ENCODE assay signal across 10 mouse cellular contexts in the genomic region with DNA sequence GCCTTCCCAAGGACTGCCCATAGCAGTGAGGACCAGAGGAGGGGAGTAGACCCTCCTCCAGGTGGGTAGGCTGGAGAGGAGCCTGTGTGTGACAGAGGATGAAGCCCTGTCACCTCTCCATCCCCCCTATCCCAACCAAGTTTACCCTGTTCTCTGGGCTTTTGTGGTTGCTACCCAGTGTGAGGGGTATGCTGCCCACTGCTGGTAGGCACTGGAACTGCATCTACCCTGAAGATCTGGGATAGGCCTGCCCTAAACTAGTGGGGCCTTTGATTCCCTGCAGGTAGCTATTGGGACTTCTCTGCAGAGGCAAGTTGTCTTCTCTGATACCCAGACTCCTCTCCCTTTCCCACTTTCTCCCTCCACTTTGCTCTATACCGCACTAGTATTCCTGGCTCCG. TPM values are rescaled to one million over a fixed set of nuclear protein-coding genes. Genes with fewer than 3 reads are reported as not detected.
DNase-seq lines count a peak whose midpoint lies in the region; ATAC-seq and TF ChIP-seq lines count a peak whose summit lies in the region.
"Had no signal": no experiment of that assay in that cellular context is flagged by ENCODE, and none has a peak within 500 bp of the region (broad histone marks: within the 10 kb centered on the region; RNA-seq: fewer than 3 reads in every experiment).

No protein-coding gene starts in this region.

- 68% methylated on average over 2 of the region's 2 CpGs for WGBS in midbrain, embryonic 14.5 days
- WGBS in midbrain, embryonic 15.5 days = 44% methylated on average over 2 of the region's 2 CpGs
- WGBS in forebrain, embryonic 14.5 days = 46% methylated on average over 2 of the region's 2 CpGs
- WGBS in intestine, postnatal 0 days = 72% methylated on average over 2 of the region's 2 CpGs
- WGBS in liver, postnatal 0 days (ENCODE audit: insufficient replicate concordance) = 69% methylated on average over 2 of the region's 2 CpGs

- H3K4me3 ChIP-seq in midbrain, embryonic 14.5 days (replicated peaks; ENCODE audit: low read depth, low read length) = no peak overlapping the region
- no peak overlapping the region for H3K4me3 ChIP-seq in midbrain, embryonic 15.5 days
- H3K4me3 ChIP-seq in forebrain, embryonic 14.5 days (ENCODE audit: low read depth, low read length) = no peak overlapping the region
- H3K4me3 ChIP-seq in intestine, postnatal 0 days (ENCODE audit: low read depth, low read length) = no peak overlapping the region
- no peak overlapping the region for H3K4me3 ChIP-seq in liver, postnatal 0 days (ENCODE audit: low read depth, low read length)
- H3K4me3 ChIP-seq: embryonic facial prominence, embryonic 12.5 days had no signal

- H3K27me3 ChIP-seq in midbrain, embryonic 14.5 days (ENCODE audit: control insufficient read depth, insufficient read depth, low read length) = no peaks in the 10 kb centered on the region
- H3K27me3 ChIP-seq in midbrain, embryonic 15.5 days (replicated peaks) = no peaks in the 10 kb centered on the region
- H3K27me3 ChIP-seq in forebrain, embryonic 14.5 days (replicated peaks; ENCODE audit: control insufficient read depth, insufficient read depth, low read length) = 0 out of 2 replicates have a peak, but pooled peaks cover 2% of the 10 kb centered on the region
- 0 out of 2 replicates have a peak, but pooled peaks cover 14% of the 10 kb centered on the region for H3K27me3 ChIP-seq in intestine, postnatal 0 days (replicated peaks; ENCODE audit: control insufficient read depth, insufficient read depth, low read length)
- peaks cover 21% of the 10 kb centered on the region for H3K27me3 ChIP-seq in liver, postnatal 0 days (ENCODE audit: insufficient read depth, low read length)

- no peaks in the 10 kb centered on the region for H3K9me3 ChIP-seq in midbrain, embryonic 14.5 days (ENCODE audit: control insufficient read depth, low read length)
- H3K9me3 ChIP-seq in midbrain, embryonic 15.5 days = no peaks in the 10 kb centered on the region
- H3K9me3 ChIP-seq in forebrain, embryonic 14.5 days (replicated peaks; ENCODE audit: control insufficient read depth, low read length) = no peaks in the 10 kb centered on the region
- no peaks in the 10 kb centered on the region for H3K9me3 ChIP-seq in intestine, postnatal 0 days (ENCODE audit: control insufficient read depth)
- H3K9me3 ChIP-seq in liver, postnatal 0 days (ENCODE audit: low read length) = no peaks in the 10 kb centered on the region
- H3K9me3 ChIP-seq: embryonic facial prominence, embryonic 12.5 days had no signal

- no peaks in the 10 kb centered on the region for H3K4me1 ChIP-seq in midbrain, embryonic 14.5 days (ENCODE audit: control insufficient read depth, insufficient read depth, low read length)
- H3K4me1 ChIP-seq in midbrain, embryonic 15.5 days = 0 out of 2 replicates have a peak, but pooled peaks cover 1% of the 10 kb centered on the region
- no peaks in the 10 kb centered on the region; the same call in 1 of the 2 replicates for H3K4me1 ChIP-seq in forebrain, embryonic 14.5 days (ENCODE audit: control insufficient read depth, insufficient read depth, low read length)
- H3K4me1 ChIP-seq in intestine, postnatal 0 days (replicated peaks; ENCODE audit: control insufficient read depth, insufficient read depth, low read length) = no peaks in the 10 kb centered on the region
- H3K4me1 ChIP-seq in liver, postnatal 0 days (ENCODE audit: insufficient read depth) = no peaks in the 10 kb centered on the region

- peak; percentile 97 for TF ChIP-seq CTCF in intestine, postnatal 0 days (IDR thresholded peaks at IDR 0.05; ENCODE audit: low read depth)
- TF ChIP-seq CTCF in liver, postnatal 0 days (IDR thresholded peaks at IDR 0.05; ENCODE audit: low read depth) = peak; percentile 98

- H3K27ac ChIP-seq in midbrain, embryonic 14.5 days (replicated peaks; ENCODE audit: low read depth, low read length) = no peak overlapping the region
- H3K27ac ChIP-seq in midbrain, embryonic 15.5 days = no peak overlapping the region
- H3K27ac ChIP-seq in forebrain, embryonic 14.5 days (ENCODE audit: low read depth, low read length) = no peak overlapping the region
- H3K27ac ChIP-seq in intestine, postnatal 0 days (ENCODE audit: low read depth, low read length) = no peak overlapping the region
- no peak overlapping the region for H3K27ac ChIP-seq in liver, postnatal 0 days (ENCODE audit: low read depth)
- H3K27ac ChIP-seq: embryonic facial prominence, embryonic 12.5 days; macrophage had no signal

- no peak for TF ChIP-seq EP300 in liver, postnatal 0 days (IDR thresholded peaks at IDR 0.05; ENCODE audit: low read depth)

- H3K4me2 ChIP-seq in midbrain, embryonic 14.5 days (ENCODE audit: low read length) = no peak overlapping the region
- H3K4me2 ChIP-seq in midbrain, embryonic 15.5 days = no peak overlapping the region
- H3K4me2 ChIP-seq in forebrain, embryonic 14.5 days (ENCODE audit: low read length) = no peak overlapping the region
- H3K4me2 ChIP-seq in intestine, postnatal 0 days (replicated peaks; ENCODE audit: low read depth) = no peak overlapping the region
- no peak overlapping the region for H3K4me2 ChIP-seq in liver, postnatal 0 days (ENCODE audit: low read depth, low read length)
- H3K4me2 ChIP-seq: embryonic facial prominence, embryonic 12.5 days had no signal

- DNase-seq in midbrain, embryonic 14.5 days = peak; percentile 77
- DNase-seq in brain, adult 2 months (ENCODE audit: low read depth, low spot score) = peak; percentile 79
- DNase-seq in forebrain, embryonic 14.5 days (ENCODE audit: low spot score) = peak; percentile 77
- DNase-seq in liver, postnatal 0 days = peak; percentile 82
- DNase-seq in right cerebral cortex, adult 18-20 months = peak; percentile 58
- no peak for DNase-seq in yolk sac, embryonic 10.5 days (ENCODE audit: low spot score)

- no peak overlapping the region for H3K9ac ChIP-seq in midbrain, embryonic 14.5 days (replicated peaks; ENCODE audit: low read length)
- H3K9ac ChIP-seq in midbrain, embryonic 15.5 days = no peak overlapping the region
- no peak overlapping the region for H3K9ac ChIP-seq in forebrain, embryonic 14.5 days (ENCODE audit: low read length)
- H3K9ac ChIP-seq in intestine, postnatal 0 days (ENCODE audit: low read depth, low read length) = no peak overlapping the region
- H3K9ac ChIP-seq in liver, postnatal 0 days (replicated peaks) = no peak overlapping the region
- H3K9ac ChIP-seq: embryonic facial prominence, embryonic 12.5 days had no signal

- no peaks in the 10 kb centered on the region for H3K36me3 ChIP-seq in midbrain, embryonic 14.5 days (ENCODE audit: control insufficient read depth, insufficient read depth, low read length)
- H3K36me3 ChIP-seq in midbrain, embryonic 15.5 days (replicated peaks) = no peaks in the 10 kb centered on the region
- H3K36me3 ChIP-seq in forebrain, embryonic 14.5 days (ENCODE audit: control insufficient read depth, insufficient read depth, low read length) = no peaks in the 10 kb centered on the region
- H3K36me3 ChIP-seq in intestine, postnatal 0 days (ENCODE audit: control insufficient read depth, insufficient read depth) = no peaks in the 10 kb centered on the region
- no peaks in the 10 kb centered on the region for H3K36me3 ChIP-seq in liver, postnatal 0 days (replicated peaks; ENCODE audit: insufficient read depth, low read length)
- H3K36me3 ChIP-seq: embryonic facial prominence, embryonic 12.5 days had no signal

- no peak for ATAC-seq in midbrain, embryonic 14.5 days (ENCODE audit: low FRiP score, low TSS enrichment)
- no peak for ATAC-seq in midbrain, embryonic 15.5 days (replicated peaks)
- peak; percentile 52; the same call in 1 of the 2 replicates for ATAC-seq in forebrain, embryonic 14.5 days
- no peak for ATAC-seq in intestine, postnatal 0 days
- ATAC-seq in liver, postnatal 0 days = peak; percentile 40; the same call in 1 of the 2 replicates

RNA-seq across cellular contexts. Expression of gene Zfpm1, which starts 22.6 kb away (rescaled TPM):
- polyA plus RNA-seq in midbrain, embryonic 14.5 days (2014; fragmentation: Nextera tagmentation; extraction: Ambion mirVana) = 2.3 TPM in 2 replicates
- polyA plus RNA-seq in midbrain, embryonic 15.5 days (2015; fragmentation: Nextera tagmentation; extraction: Ambion mirVana) = 1.5 and 1.8 TPM in 2 replicates
- 0.41 and 0.47 TPM in 2 replicates for polyA plus RNA-seq in forebrain, embryonic 14.5 days (2014; fragmentation: Nextera tagmentation; extraction: Ambion mirVana)
- 7.7 and 9.8 TPM in 2 replicates for polyA plus RNA-seq in intestine, postnatal 0 days (2015; fragmentation: Nextera tagmentation; extraction: Ambion mirVana)
- polyA plus RNA-seq in liver, postnatal 0 days (2015; fragmentation: Nextera tagmentation; extraction: Ambion mirVana) = 5.7 and 6.9 TPM in 2 replicates

Comparison
In these comparisons a context has a peak if more than half of its experiments do, and no peak if none do; other contexts are left out.
1. ATAC-seq: peak in forebrain, embryonic 14.5 days (single experiment) and liver, postnatal 0 days (single experiment); none in midbrain, embryonic 14.5 days (single experiment), midbrain, embryonic 15.5 days (single experiment) and intestine, postnatal 0 days (single experiment).